Comparison of ENCODE assay signal across 19 mouse cellular contexts in genomic region chr17:67405934-67406333, GRCm38 (mm10). TPM values are rescaled to one million over a fixed set of nuclear protein-coding genes. Genes with fewer than 3 reads are reported as not detected.
"Had no signal": no experiment of that assay in that cellular context is flagged by ENCODE, and none has a peak within 500 bp of the region (broad histone marks: within the 10 kb centered on the region; RNA-seq: fewer than 3 reads in every experiment).

No protein-coding gene starts in this region.

- H3K27ac ChIP-seq: liver, embryonic 12.5 days; liver, embryonic 14.5 days; midbrain, embryonic 12.5 days; neural tube, embryonic 12.5 days had no signal

- H3K36me3 ChIP-seq: liver, embryonic 12.5 days; midbrain, embryonic 12.5 days; neural tube, embryonic 12.5 days had no signal

- H3K9ac ChIP-seq: liver, embryonic 12.5 days; liver, embryonic 14.5 days; lung, embryonic 14.5 days; midbrain, embryonic 12.5 days; neural tube, embryonic 12.5 days had no signal

- ATAC-seq: liver, embryonic 12.5 days had no signal

- H3K9me3 ChIP-seq: liver, embryonic 12.5 days; midbrain, embryonic 12.5 days; neural tube, embryonic 12.5 days had no signal

- DNase-seq: lung, adult 18-20 months; lung, embryonic 14.5 days; lung, postnatal 10 days; lung, postnatal 4 days; retina, postnatal 1 day; right cerebral cortex, adult 18-20 months; right cerebral cortex, postnatal 25 days; right cerebral cortex, postnatal 4 days; spleen, adult 18-20 months; thymus, adult 18-20 months; thymus, postnatal 14 days; thymus, postnatal 36 days had no signal

- H3K4me3 ChIP-seq: liver, embryonic 12.5 days; midbrain, embryonic 12.5 days; neural tube, embryonic 12.5 days had no signal

- H3K4me1 ChIP-seq: liver, embryonic 12.5 days; midbrain, embryonic 12.5 days; neural tube, embryonic 12.5 days had no signal

- H3K27me3 ChIP-seq: liver, embryonic 12.5 days; midbrain, embryonic 12.5 days; neural tube, embryonic 12.5 days had no signal

- H3K4me2 ChIP-seq: liver, embryonic 12.5 days; lung, embryonic 14.5 days; midbrain, embryonic 12.5 days; neural tube, embryonic 12.5 days had no signal

RNA-seq across cellular contexts. Expression of gene Ptprm, which starts 51.7 kb away (rescaled TPM):
- total RNA-seq: megakaryocyte-erythroid progenitor cell, adult 5-6 weeks; monocyte, adult 5-6 weeks; neutrophil, adult 5-6 weeks had no signal
